Mouse (Mus musculus) thymus, postnatal 0 days (tissue): ENCODE measurements at regions not wholly inside any gene's neighbourhood (a gene's known extent, or its start where the extent isn't known, plus 50 kb on each side); places are given as distances from the start of the nearest gene placed in this dataset. TPM values are rescaled to one million over a fixed set of nuclear protein-coding genes. Genes with fewer than 3 reads are reported as not detected.
A peak's percentile ranks its signal among the peaks of the same experiment; 100 is the strongest.

Experiments used
- DNase-seq: peaks from one replicate; pipeline ENCODE4 v3.0.0-alpha.2; 2015; ENCODE audit warnings: low spot score
- microRNA-seq: library from miRNA; unstranded; fragments of <30 nt; microRNA quantifications from one replicate; pipeline ENCODE4, GENCODE M21; 2016; ENCODE audit warnings: borderline number of aligned reads

DNA sequence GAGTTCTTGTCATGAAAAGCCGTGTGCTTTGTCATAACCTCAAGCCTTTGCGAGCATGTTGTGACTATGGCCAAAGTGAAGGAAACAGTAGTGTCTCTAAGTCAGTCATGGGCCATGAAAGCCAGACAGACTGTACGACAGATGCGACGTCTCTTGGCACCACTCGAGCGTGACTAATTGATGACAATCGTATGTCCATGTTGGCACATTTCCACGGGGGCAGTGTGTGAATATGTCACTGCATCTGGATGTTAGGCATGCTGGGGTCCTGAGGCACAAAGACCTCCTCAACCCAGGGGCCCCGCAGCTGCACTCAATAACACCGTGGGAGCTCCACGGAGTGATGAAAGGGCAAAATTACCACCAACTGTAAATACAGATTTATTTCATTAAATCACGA lies 77.1 kb upstream of the Paip1 start:
- DNase-seq = no peak

DNA sequence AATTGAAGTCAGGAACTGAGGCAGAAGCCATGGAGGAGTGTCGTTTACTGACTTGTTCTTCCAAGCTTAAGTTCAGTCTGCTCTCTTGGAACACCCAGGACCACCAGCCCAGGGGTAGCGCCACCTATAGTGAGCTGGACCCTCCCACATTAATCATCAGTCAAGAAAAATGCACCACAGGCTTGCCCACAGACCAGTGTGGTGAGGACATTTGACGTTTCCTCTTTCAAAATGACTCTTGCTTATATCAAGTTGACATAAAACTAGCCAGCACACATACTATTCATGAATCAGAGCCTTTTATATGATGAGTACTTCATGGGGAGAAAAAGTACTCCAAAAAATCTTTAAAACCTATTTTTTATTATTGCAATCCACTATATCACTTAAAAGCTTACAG lies 69.7 kb upstream of the Paip1 start:
- DNase-seq = no peak

DNA sequence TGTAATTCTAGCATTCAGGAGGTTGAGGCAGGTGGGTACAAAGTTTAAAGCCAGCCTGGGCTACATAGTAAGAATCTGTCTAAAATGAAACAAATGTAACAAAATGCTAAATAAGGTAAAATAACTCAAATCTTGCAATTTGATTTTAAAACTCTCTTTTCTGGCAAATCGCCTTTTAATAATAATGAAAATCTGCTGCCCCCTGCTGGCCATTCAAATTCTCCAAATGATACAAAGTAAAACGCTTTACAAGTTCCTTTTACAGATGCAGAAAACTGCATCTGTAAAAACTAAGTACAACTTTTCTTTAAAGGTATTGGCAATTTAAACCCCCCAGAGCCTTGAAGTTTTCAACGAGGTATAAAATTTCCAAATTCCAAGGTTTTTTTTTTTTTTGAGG lies 65.0 kb upstream of the Paip1 start:
- DNase-seq = peak; percentile 40

DNA sequence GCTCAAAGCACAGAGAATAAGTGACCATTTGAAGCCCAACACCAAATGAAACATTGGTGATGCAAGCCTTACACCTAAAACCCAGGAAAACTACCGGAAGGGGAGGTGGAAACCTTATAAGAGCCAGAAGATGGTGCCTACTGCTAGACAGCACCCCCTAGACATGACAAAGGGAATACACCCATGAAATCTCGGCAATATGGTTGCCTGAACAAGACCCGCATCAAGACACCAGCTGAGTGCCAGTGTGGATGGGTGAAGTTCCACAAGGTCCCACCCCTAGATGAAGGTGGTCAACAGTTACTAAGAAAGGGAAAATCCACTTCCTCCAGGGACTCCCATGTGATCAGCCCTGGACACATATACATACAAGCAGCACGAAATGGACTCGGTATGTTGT lies 64.2 kb upstream of the Paip1 start:
- no peak for DNase-seq

DNA sequence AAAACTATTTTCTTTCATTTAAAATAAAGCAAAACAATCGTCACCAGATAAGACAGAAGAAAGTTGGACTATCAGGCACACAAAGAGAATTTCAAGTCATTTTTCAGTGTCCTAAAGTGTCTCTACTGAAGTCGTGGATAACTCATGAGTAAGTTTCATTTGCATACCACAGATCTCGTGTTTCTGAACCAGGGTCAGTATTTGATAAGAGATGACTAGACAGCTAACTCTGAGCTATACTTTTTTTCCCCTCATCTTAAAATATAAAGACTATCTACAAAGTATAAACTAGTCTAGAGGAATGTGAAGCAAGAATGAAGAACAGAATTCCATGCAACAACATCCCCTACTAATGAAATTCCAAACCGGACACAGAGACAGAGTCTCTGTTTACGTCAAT lies 60.9 kb upstream of the Paip1 start:
- no peak for DNase-seq

DNA sequence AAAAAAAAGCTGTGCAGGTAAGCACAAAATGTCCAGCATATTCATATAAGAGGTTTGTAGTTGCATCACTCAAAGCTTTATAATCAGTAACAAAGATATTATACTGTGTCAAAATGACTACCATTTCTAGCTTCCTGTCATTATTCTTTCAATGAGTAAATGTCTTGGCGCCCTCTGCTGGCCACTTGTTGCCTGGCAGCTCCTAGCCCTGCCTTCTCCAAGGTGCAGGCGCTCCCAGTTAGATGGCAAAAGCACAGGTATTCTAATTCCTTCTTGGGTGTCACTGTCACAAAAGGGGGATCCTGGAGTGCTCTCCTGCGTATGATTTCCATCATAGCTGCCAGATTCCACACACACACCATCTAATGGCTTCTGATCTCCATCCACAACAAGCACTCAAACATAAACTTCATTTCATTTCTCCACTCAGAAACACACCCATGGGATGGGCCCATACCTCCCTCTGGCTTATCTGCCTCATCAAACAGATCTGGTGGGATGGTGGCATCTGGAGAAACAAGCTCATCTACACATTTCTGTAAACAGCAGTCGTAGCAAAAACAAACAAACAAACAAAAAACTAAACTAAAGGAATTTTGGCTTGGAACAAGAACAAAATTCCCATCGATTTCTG lies 49.9 kb upstream of the Paip1 start:
- peak; percentile 73 for DNase-seq

Small RNA genes lying in the stretch of these regions (microRNA-seq; reads per million reads assigned to microRNA genes)
- not detected for gene Gm44488
